Mouse (Mus musculus): ENCODE data around the gene Fam129b.
A peak's percentile ranks its signal among the peaks of the same experiment; 100 is the strongest.

DNA sequence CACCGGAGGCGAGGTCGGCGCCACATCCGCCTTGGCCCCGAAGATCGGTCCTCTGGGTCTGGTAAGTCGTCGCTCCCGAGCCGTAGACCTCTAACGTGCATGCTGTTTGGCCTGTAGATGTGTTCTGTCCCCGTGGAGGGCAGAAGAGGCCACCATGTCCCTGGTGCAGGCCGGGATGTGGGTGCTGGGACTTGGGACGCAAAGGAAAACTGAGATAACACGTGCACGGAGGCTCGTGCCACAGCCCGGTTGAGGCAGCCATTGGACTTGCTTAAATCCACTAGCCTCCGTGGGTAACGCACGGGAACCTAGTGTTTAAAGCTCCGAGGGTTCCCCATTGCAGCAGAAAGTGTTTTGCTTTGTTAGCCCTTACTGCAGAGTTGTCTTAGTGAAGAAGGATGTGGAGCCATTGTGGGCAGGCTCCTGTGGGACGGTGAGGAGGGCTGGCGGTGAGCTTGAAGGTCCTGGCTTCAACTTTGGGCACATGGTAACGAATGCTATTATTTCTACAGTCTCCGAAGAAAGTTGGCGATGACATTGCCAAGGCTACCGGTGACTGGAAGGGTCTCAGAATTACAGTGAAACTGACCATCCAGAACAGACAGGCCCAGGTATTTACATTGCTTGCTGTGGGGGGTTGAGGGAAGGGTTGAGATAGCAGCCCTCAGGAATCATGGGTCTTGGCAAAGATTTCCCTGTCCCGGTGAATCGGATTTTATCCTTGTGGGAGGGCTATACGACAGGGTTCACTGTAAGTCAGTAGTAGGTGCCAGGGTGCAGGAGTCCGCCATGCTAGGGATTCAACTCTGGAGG, 86.4 kb downstream of the Fam129b start:
- TF ChIP-seq NRF1 (IDR thresholded peaks at IDR 0.05; ENCODE audit: insufficient read depth, low read depth, low read length, poor library complexity, severe bottlenecking) (no peak), TAL1 (IDR thresholded peaks at IDR 0.05; ENCODE audit: low read length) (no peak), POLR2A (IDR thresholded peaks at IDR 0.05; ENCODE audit: control insufficient read depth in 1 of 2, insufficient read depth in 1 of 2, low read depth in 1 of 2, low read length in 2 of 2, poor library complexity in 1 of 2) (peak; percentile 2 to 27; a peak in 2 of 4 replicates), CTCF (IDR thresholded peaks at IDR 0.05 in 2 of 3, conservative IDR thresholded peaks at IDR 0.05 in 1 of 3; ENCODE audit: control insufficient read depth in 1 of 3, insufficient read depth in 1 of 3, low read depth in 2 of 3, low read length in 3 of 3, poor library complexity in 1 of 3, severe bottlenecking in 1 of 3) (no peak), ETS1 (IDR thresholded peaks at IDR 0.05; ENCODE audit: low read depth, low read length) (no peak)
